Mouse (Mus musculus) intestine, embryonic 15.5 days (tissue): ENCODE results near the gene Spns2. TPM values are rescaled to one million over a fixed set of nuclear protein-coding genes. Genes with fewer than 3 reads are reported as not detected.
A peak's percentile ranks its signal among the peaks of the same experiment; 100 is the strongest.
"Not testable (repeated sequence)": the region's sequence is repeated elsewhere in the genome, so short reads cannot be mapped to it uniquely, and the experiment has no call there.

ENCODE experiments used
- ATAC-seq: fragments of 200-750 bp; cut with Nextera tagmentation; 2 replicates; pipeline ENCODE4 v1.8.0; 2017; ENCODE audit warnings: moderate TSS enrichment, moderate library complexity
- H3K27ac ChIP-seq: fragments of 300-500 bp; sonication (generic); 2 replicates; pipeline ENCODE4 v1.5.1; 2015; ENCODE audit warnings: mild to moderate bottlenecking, inconsistent platforms
- H3K27me3 ChIP-seq: fragments of 300-500 bp; sonication (generic); replicated peaks from 2 replicates; pipeline ENCODE4 v1.6.1; 2015; ENCODE audit warnings: inconsistent platforms
- H3K36me3 ChIP-seq: fragments of 300-500 bp; sonication (generic); 2 replicates; pipeline ENCODE4 v1.6.1; 2015; ENCODE audit warnings: inconsistent platforms
- H3K4me1 ChIP-seq: fragments of 300-500 bp; sonication (generic); replicated peaks from 2 replicates; pipeline ENCODE4 v1.6.1; 2015; ENCODE audit warnings: inconsistent platforms
- H3K4me2 ChIP-seq: fragments of 300-500 bp; sonication (generic); replicated peaks from 2 replicates; pipeline ENCODE4 v1.6.1; 2015; ENCODE audit warnings: mild to moderate bottlenecking, inconsistent platforms
- H3K4me3 ChIP-seq: fragments of 300-500 bp; sonication (generic); replicated peaks from 2 replicates; pipeline ENCODE4 v1.5.1; 2015; ENCODE audit warnings: inconsistent platforms
- H3K9ac ChIP-seq: fragments of 300-500 bp; sonication (generic); 2 replicates; pipeline ENCODE4 v1.6.1; 2015; ENCODE audit warnings: inconsistent platforms
- H3K9me3 ChIP-seq: fragments of 300-500 bp; sonication (generic); 2 replicates; pipeline ENCODE4 v1.6.1; 2016; ENCODE audit warnings: inconsistent platforms
- WGBS: fragments of 180-500 bp; shearing (Covaris S2); methylation state at CpG from one replicate; pipeline ENCODE4 v1.1.7; 2015; 5-methylcytosine and 5-hydroxymethylcytosine counted together
- polyA plus RNA-seq: library from polyadenylated mRNA; unstranded; fragments of >200 nt; fragmentation: Nextera tagmentation; extraction: Ambion mirVana; gene quantifications from 2 replicates; pipeline ENCODE4 v1.2.1, GENCODE M21; 2015

The Spns2 gene
- polyA plus RNA-seq, 1 experiment from 2014 or later = 5.3 TPM

DNA sequence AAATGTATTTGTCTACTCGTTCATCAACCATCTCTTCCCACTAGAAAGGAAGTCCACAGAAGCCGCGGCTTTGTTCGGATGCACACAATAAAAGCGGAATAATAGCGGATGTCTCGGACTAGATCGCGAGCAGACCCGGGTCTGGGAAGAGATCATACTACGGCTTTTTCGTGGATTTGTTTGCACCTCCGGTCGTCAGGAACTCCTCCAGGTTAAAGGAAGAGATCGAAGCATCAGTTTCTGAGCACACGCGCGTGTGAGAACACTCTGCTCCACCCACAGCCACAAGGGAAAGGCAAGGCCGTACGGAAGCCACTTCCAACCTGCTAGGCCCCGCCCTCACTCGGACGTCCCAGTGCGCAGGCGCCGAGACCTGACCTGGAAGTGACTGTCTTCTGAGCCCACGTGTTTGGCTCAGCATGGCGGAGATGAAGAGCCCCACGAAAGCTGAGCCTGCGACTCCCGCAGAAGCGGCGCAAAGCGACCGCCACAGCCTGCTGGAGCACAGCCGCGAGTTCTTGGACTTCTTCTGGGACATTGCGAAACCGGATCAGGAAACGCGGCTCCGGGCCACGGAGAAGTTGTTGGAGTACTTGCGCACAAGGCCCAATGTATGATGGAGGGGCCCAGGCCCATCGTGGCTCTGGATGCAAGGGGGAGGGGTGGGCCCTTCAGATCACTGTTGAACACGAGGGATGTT is 48.6 kb downstream of the Spns2 start, which contains the start of gene Mybbp1a:
Mybbp1a (plus strand) TSS at position 391 of the 700 bp plus-strand sequence.
- under 1% methylated on average over 46 of the region's 46 CpGs for WGBS
- H3K27me3 ChIP-seq = no peaks in the 10 kb centered on the region
- H3K36me3 ChIP-seq = peaks cover 39% of the 10 kb centered on the region
- ATAC-seq = peak; percentile 95
- peak within 1 kb of the TSS; percentile 81 for H3K9ac ChIP-seq
- peak within 1 kb of the TSS; percentile 87 for H3K4me2 ChIP-seq
- peaks cover 14% of the 10 kb centered on the region for H3K4me1 ChIP-seq
- no peaks in the 10 kb centered on the region for H3K9me3 ChIP-seq
- peak within 1 kb of the TSS; percentile 88 for H3K4me3 ChIP-seq
- H3K27ac ChIP-seq = peak within 1 kb of the TSS; percentile 91

- not testable (repeated sequence) for H3K27me3 ChIP-seq, H3K9me3 ChIP-seq
- peak; percentile 4; the same call in 1 of the 2 replicates for ATAC-seq
- Histone ChIP-seq H3K27ac (peak overlapping the region; percentile 91), H3K4me1 (peaks cover 19% of the 10 kb centered on the region), H3K4me3 (peak overlapping the region; percentile 88), H3K36me3 (peaks cover 33% of the 10 kb centered on the region), H3K9ac (peak overlapping the region; percentile 81), H3K4me2 (peak overlapping the region; percentile 87)
- 35% methylated on average over 6 of the region's 6 CpGs for whole genome bisulfite sequencing
Observed at GRCm38 (mm10) chr11:72440597-72440964, 49.1 kb downstream of the Spns2 start.

- H3K9me3 ChIP-seq = no peaks in the 10 kb centered on the region
- WGBS = 54% methylated on average over 4 of the region's 4 CpGs
- H3K9ac ChIP-seq = no peak overlapping the region
Observed at GRCm38 (mm10) chr11:72438411-72438810, 51.3 kb downstream of the Spns2 start.

DNA sequence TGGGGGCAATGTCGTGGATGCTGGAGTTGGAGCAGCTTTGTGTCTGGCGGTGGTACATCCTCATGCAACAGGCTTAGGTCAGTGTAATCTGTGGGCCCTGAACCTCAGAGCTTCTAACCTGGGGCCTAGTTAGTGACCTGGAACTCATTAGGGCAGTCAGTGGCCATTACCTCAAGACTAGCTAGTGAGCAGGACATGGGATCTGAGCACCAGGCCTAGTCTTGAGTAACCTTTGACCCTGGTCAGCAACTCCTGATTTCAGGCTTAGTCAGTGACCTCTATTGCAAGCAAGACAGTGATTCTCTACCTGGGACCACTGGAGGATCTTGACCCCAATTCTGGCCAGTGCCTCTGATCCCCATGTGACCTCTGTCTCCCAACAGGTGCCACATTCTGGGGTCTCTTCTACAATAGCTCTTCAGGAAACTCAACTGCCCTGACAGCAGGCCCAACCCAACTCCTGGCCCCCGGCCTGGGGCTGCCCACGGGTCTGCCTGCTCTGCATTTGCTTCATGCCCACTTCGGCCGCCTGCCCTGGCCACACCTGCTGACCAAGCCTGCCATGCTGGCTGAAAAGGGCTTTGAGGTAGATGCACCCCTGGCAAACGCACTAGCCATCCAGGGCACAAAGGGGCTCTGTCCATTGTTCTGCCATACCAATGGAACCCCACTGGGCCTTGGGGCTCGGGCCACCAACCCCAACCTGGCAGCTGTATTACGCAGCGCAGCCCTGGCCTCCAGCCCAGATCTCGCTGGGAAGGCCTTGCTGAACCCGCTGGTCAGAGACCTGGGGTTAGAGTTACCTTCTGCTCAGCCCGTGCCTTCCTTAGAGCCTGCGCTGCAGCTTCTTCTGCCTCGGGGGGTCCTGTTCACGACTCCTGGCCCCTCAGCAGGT is 52.7 kb downstream of the Spns2 start:
- Histone ChIP-seq H3K9ac (no peak overlapping the region), H3K4me2 (peak overlapping the region; percentile 53)
- 85% methylated on average over 16 of the region's 16 CpGs for WGBS

More at GRCm38 (mm10) chr11:72438411-72438810, 51.3 kb downstream of the Spns2 start:
- Histone ChIP-seq H3K4me2 (no peak overlapping the region), H3K27me3 (no peaks in the 10 kb centered on the region), H3K36me3 (peaks cover 12% of the 10 kb centered on the region), H3K4me3 (no peak overlapping the region), H3K27ac (no peak overlapping the region), H3K4me1 (peaks cover 23% of the 10 kb centered on the region)
- no peak for ATAC-seq

DNA sequence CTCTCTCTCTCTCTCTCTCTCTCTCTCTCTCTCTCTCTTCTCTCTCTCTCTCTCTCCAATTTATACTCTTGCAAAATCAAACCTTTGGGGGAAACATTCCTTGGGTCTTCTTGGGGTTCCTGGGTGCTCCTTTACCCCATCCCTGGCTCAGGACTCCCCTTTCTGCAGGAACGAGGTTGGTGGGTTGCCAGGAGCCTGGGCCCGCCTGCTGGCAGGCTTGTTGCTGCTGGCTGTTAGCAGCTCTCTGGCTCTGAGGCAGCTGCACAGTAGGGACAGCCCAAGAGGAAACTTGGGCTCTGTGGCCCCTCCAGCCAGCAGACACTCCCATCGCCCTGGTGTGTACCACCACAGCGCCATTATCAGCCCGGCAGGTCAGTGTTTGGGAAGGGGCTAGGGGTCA is 53.4 kb downstream of the Spns2 start:
- WGBS = 77% methylated on average over 5 of the region's 5 CpGs
- peaks cover 14% of the 10 kb centered on the region; the same call in 1 of the 2 replicates for H3K4me1 ChIP-seq
- no peak for ATAC-seq

More for the DNA sequence above, 52.7 kb downstream of the Spns2 start:
- Histone ChIP-seq H3K27me3 (no peaks in the 10 kb centered on the region), H3K27ac (no peak overlapping the region), H3K36me3 (no peaks in the 10 kb centered on the region), H3K9me3 (no peaks in the 10 kb centered on the region), H3K4me1 (peaks cover 17% of the 10 kb centered on the region), H3K4me3 (no peak overlapping the region)
- no peak for ATAC-seq

DNA sequence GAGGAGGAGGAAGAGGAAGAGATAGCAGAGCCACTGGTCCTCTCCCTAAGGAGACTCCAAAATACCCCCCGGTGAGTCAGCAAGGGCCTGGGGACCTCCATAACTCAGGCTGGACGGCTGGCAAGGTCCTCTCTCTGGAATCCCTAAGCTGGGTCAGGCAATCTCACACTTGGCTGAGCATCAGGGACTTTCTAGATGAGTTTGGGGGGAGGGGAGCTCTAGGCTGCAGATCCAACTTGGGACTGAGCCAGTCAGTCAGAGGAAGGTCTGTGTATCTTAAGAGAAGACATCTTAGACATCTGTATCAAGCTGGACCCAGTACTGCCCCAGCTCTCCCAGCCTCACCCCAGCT is 54.0 kb downstream of the Spns2 start:
- peak overlapping the region; percentile 53 for H3K4me2 ChIP-seq

More for the DNA sequence above, 53.4 kb downstream of the Spns2 start:
- no peaks in the 10 kb centered on the region for H3K27me3 ChIP-seq
- H3K9ac ChIP-seq = no peak overlapping the region
- peak overlapping the region; percentile 53 for H3K4me2 ChIP-seq
- no peak overlapping the region for H3K27ac ChIP-seq
- H3K36me3 ChIP-seq = no peaks in the 10 kb centered on the region
- H3K9me3 ChIP-seq = no peaks in the 10 kb centered on the region
- H3K4me3 ChIP-seq = peak overlapping the region; percentile 28; the same call in 1 of the 2 replicates

GRCm38 (mm10) chr11:72434963-72435693 is 54.6 kb downstream of the Spns2 start, which contains the start of gene Ggt6:
Gene Ggt6 (plus strand): TSS chr11:72435526.
- 51% methylated on average over 11 of the region's 11 CpGs for WGBS
- H3K27ac ChIP-seq = peak within 1 kb of the TSS; percentile 82
- no peaks in the 10 kb centered on the region for H3K36me3 ChIP-seq
- H3K9ac ChIP-seq = 0 out of 2 replicates have a peak within 1 kb of the TSS, but pooled peaks have one; percentile 20
- H3K4me3 ChIP-seq = peak within 1 kb of the TSS; percentile 28
- H3K4me2 ChIP-seq = peak within 1 kb of the TSS; percentile 53
- peaks cover 14% of the 10 kb centered on the region; the same call in 1 of the 2 replicates for H3K4me1 ChIP-seq
- H3K9me3 ChIP-seq = no peaks in the 10 kb centered on the region
- no peaks in the 10 kb centered on the region for H3K27me3 ChIP-seq
- peak; percentile 97 for ATAC-seq

More for the DNA sequence above, 54.0 kb downstream of the Spns2 start:
- Histone ChIP-seq H3K27ac (peak overlapping the region; percentile 82), H3K36me3 (no peaks in the 10 kb centered on the region), H3K9ac (0 out of 2 replicates have a peak overlapping the region, but pooled peaks have one; percentile 20), H3K9me3 (no peaks in the 10 kb centered on the region), H3K4me3 (peak overlapping the region; percentile 28), H3K27me3 (no peaks in the 10 kb centered on the region), H3K4me1 (peaks cover 14% of the 10 kb centered on the region; the same call in 1 of the 2 replicates)
- WGBS = 51% methylated on average over 2 of the region's 2 CpGs
- peak; percentile 27; the same call in 1 of the 2 replicates for ATAC-seq

- H3K27ac ChIP-seq, H3K36me3 ChIP-seq, H3K4me2 ChIP-seq, H3K27me3 ChIP-seq, H3K4me1 ChIP-seq, ATAC-seq, H3K4me3 ChIP-seq, H3K9ac ChIP-seq, H3K9me3 ChIP-seq: not testable (repeated sequence)
- 70% methylated on average over 9 of the region's 9 CpGs for WGBS
Observed at GRCm38 (mm10) chr11:72430311-72431068, 59.2 kb downstream of the Spns2 start.

DNA sequence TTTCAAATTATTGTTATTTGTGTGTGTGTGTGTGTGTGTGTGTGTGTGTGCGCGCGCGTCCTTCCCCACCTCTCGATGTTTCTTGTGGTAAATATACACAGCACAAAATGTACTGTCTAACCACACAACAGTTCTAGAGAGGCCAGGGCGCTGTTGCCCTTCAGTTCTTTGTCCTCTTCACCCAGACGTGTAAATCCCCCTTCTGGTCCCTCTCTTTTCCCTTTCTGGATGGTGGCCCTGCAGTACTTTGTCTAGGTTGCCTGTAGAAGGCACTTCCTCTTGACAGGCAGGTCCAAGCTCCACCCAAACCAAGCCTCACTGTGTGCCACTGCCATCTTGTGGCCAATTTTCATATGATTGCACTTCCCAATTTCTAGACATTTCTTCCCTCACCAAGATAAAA is 60.4 kb downstream of the Spns2 start:
- peak overlapping the region; percentile 48 for H3K4me2 ChIP-seq
- H3K9ac ChIP-seq = no peak overlapping the region
- 50% methylated on average over 7 of the region's 7 CpGs for WGBS
- peak; percentile 70 for ATAC-seq
- no peaks in the 10 kb centered on the region for H3K27me3 ChIP-seq
- H3K4me1 ChIP-seq = no peaks in the 10 kb centered on the region
- no peak overlapping the region for H3K4me3 ChIP-seq
- H3K36me3 ChIP-seq = no peaks in the 10 kb centered on the region
- no peaks in the 10 kb centered on the region for H3K9me3 ChIP-seq
- H3K27ac ChIP-seq = no peak overlapping the region

DNA sequence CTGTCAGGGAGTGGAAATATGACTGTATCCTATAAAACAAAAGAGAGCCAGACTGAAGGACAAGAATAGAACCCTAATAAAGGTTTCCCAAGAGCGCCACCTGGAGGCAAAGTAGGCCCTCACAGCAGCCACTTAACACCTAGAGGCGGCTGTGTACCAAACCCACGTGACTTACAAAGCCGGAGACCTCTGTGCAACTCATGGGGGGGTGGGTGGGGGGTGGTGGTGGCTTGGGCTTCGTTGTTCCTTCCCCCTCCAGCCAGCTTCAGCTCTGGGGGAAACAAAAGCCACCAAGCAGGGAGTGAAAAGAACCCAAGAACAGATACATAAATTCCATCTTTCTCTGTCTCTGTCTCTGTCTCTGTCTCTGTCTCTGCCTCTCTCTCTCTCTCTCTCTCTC is 61.0 kb downstream of the Spns2 start:
- no peaks in the 10 kb centered on the region for H3K9me3 ChIP-seq
- H3K9ac ChIP-seq = no peak overlapping the region
- peak overlapping the region; percentile 48; the same call in 1 of the 2 replicates for H3K4me2 ChIP-seq
- ATAC-seq = peak; percentile 79
- H3K4me1 ChIP-seq = no peaks in the 10 kb centered on the region
- 2% methylated on average over 5 of the region's 5 CpGs for WGBS
- H3K36me3 ChIP-seq = no peaks in the 10 kb centered on the region
- H3K27me3 ChIP-seq = no peaks in the 10 kb centered on the region
- H3K27ac ChIP-seq = no peak overlapping the region
- no peak overlapping the region for H3K4me3 ChIP-seq

GRCm38 (mm10) chr11:72426884-72427283 is 62.8 kb downstream of the Spns2 start:
- Histone ChIP-seq H3K36me3 (no peaks in the 10 kb centered on the region), H3K4me2 (no peak overlapping the region), H3K27me3 (no peaks in the 10 kb centered on the region), H3K9me3 (no peaks in the 10 kb centered on the region), H3K9ac (no peak overlapping the region), H3K4me1 (no peaks in the 10 kb centered on the region), H3K27ac (no peak overlapping the region), H3K4me3 (no peak overlapping the region)
- ATAC-seq = no peak
